Mouse (Mus musculus) testis, postnatal 14 days (tissue): ENCODE measurements at regions not wholly inside any gene's neighbourhood (a gene's known extent, or its start where the extent isn't known, plus 50 kb on each side); places are given as distances from the start of the nearest gene placed in this dataset.

Experiments
- DNase-seq: peaks from one replicate; pipeline ENCODE4 v3.0.0; 2021; ENCODE audit warnings: low spot score

DNA sequence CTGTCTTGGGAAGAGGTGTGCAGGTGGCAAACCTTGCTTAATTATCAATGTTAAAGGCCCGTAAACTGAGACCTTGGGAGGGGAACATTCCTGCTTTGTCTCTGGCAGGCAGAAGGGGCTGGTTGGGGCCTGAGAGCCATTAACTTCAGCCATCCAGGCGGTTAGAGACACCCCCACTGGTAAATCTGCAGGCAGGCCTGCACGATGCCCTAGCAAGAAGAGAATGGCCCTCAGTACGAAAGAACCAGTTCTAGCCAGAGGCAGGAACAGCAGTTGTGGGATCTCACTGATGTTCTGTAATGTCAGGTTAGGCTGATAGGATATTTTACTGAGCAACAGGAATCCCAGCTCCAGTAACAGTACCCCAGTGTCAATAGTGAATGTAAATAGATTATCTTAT, 70.5 kb downstream of the Apip start:
- DNase-seq = no peak

DNA sequence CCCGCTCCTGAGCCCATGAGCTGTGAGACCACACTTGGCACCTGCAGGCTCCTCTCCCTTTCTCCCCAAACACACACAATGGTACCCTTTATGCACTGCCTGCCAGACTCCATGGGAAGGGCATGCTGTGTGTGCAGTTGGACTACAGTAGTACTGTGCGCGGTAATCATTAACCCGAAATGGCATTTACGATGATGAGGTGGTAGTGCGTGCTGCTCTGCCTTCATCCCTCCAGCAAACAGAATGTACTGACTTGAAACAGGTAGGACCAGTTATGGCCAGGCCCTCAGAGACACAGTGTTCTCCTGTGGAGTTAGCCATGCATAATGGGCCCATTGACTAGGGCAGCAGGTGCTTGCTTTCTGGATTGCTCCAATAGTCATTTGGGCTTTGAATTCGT, 70.9 kb downstream of the Apip start:
- peak; percentile 35 for DNase-seq

DNA sequence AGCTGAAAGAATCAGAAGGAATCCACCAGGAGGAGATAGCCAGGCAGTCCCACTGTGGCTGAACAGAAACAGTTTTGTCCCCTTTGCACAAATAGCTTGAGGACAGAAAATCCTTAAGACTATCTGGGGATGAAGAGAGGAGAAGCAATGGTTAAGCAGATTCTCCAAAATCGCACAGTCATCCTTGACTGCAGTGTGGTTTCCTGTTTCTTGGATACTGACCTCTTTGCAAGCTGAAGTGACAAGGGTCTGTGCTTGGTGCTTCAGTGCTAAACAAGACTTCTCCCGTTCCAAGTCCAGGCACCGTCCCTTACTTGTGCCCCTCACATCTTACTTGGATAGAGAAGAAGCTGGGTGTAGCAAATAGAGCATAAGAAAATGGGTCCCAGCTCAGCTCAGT, 71.6 kb downstream of the Apip start:
- no peak for DNase-seq

DNA sequence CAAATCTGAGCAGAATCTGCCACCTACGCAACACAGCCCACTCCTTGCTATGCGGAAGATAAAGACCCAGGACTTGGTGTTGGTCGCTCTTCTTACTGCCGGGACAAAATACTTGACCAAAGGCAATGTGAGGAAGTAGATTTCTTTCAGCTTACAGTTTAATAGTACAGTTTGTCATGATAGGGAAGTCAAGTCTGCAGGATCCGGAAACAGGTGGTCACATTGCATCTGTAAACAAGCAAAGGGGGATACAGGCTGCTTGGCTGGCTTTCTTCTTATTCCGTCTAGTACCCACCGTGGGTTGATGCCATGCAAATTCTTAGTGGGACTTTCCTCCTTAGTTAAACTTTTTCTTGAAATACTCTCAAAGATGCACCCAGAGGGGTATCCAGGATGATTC, 72.7 kb downstream of the Apip start:
- no peak for DNase-seq

DNA sequence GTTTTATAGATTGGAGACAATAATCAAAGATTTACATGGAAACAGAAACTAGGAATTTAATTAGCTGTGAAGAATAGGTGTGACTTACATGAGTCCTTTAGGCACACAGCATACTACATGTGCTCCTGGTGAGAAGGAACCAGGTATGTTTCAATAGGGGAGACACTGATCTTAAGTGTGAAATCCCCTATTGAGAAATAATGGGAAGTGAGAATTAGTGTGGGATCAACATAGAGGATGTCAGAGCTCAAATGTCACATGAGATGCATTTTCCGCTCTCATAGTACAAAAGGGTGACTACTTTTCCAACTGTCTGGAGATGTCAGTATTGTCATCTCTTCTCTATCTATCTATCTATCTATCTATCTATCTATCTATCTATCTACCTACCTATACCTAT, 79.8 kb downstream of the Apip start:
- DNase-seq = no peak

DNA sequence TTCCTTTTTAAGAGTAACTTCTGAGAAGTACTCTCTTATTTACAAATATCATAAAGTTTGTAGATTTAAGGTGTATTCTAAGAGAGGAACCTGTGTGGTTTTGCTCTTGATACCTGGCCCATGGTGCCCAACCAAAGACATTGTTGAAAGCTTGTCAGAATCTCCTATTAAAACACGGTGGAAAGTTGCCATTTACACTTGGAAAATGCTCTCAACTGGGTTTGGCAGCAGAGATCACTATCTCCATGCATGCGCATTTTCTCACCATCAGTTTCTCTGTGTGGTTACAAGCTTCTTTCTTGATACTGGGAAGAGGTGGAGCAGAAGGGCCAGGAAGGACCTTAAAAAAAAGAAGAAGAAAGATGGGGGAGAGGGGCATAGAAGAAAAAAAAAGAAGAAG, 94.3 kb downstream of the Apip start:
- DNase-seq = no peak

DNA sequence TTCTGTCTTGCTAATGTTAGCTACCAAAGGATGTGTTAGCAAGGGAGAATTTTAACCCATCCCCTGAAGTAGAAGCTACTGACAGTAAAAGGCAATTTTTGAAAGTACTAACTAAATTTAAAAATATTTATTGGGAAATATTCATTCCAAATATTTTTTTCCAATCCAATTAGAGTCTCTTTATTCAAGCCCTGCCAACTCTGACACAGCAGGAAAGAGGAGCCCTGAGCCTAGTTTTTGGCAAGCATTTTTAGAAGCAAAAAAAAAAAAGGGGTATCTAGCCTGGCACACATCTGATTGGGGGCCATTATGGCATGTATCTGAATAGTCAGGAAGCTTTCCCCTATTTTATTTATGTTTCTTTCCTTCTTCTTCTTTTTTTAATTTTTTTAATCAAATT, 94.8 kb downstream of the Apip start:
- DNase-seq = no peak

DNA sequence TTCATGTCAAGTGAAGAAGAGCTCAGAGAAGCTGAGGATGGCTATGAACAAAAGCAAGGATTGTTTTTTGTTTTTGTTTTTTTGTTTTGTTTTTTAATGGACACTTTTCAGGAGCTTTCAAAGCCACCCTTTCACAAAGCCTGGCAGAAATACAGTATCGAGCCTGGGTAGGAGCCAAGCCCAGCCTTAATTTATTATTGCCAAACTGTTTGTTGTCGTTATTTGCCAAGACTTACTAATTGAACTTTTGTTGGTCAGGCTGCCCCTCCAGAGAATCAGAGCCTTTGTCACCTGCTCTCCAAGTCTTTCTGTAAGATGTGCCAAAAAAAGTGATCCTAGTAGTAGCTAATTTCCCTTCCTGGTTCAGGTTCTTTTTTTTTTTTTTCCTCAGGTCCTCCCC, 103.9 kb downstream of the Apip start:
- no peak for DNase-seq

DNA sequence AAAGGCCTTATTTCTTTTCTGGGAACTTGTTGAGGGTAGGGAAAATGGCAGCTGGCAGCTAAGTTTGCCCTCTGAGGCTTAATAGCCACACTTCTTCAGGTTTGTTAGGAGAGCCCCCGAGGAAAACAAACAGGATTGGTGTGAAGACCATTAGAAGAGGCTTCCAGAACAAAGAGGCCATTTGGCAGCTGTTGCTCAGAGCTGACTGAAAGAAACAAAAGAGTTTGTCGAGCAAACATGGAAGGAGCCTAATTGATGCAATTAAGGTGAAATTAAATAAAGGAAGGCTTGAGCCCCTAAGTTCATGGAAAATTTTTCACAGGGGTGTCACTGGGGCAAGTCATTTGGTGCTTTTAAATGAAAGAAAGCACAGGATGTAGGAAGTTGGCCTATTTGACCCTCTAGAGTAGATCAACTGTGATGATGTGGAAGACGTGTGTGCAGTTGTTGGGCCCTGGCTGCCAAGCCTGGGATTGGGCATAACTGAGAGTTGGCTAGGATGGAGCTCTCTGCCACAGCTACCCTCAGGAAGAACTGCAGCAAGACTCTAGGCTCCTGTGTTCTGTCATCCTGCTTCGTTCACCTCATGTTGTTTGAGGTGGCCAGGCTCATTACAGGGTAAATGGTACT, 106.9 kb downstream of the Apip start:
- no peak for DNase-seq

DNA sequence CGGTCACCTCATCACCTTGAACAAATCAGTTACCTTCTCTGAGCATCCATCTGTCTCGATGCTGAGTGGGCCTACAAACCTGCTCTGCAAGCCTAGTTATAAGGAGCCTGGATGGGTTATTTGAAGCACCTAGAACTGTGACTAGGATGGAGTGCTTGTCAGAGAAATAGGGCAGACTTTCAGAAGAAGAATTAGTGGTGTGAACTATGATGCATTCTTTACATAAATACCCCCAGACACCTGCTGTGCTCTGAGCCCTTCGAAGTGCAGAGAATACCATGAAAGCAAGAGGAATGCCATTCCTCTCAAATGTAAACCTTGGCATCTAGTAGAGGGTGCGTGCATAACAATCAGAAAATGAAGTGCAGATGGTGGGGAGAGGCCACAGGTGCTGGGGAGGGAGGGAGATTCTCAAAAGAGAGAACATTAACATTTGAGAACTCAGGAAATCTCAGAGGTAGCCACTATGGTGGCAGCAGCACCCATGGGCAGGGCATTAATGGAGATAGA, 113.3 kb downstream of the Apip start:
- DNase-seq = no peak

DNA sequence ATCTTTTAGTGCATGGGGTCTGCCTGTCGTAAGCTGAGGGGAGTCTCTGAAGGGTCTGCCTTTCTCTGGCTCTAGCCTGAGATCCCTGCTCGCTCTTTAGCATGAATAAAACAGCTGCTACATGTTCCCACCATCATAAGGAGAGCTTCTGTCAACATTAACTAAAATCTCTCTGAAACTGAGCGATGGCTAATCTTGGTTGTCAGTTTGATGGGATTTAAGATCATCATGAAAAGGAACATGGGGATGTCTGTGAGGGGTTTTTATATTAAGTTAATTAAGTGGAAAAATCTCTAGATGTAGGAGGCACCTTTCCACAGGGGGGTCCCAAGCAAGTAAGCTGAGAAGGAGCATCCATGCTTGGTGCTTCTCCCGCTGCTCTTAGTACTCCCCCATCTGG, 110.5 kb downstream of the Ehf start:
- DNase-seq = no peak

DNA sequence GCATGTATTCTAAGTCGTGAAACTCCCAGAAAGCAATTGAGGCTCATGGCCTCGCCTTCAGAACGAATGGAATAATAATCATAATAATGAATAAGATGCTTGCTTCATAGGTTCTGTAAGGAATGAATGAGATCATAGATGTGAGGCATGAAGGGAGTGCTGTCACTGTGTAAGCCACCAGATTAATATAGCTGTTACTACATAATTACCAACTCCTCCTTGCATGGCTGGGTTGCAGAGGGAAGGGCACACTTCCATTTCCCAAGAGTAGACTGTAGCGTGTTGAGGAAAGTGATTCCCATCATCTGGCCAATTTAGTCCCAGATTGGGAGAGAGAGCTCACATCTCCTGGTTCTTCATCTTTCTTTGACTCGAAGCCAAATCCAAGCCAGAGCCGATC, 102.8 kb downstream of the Ehf start:
- no peak for DNase-seq

DNA sequence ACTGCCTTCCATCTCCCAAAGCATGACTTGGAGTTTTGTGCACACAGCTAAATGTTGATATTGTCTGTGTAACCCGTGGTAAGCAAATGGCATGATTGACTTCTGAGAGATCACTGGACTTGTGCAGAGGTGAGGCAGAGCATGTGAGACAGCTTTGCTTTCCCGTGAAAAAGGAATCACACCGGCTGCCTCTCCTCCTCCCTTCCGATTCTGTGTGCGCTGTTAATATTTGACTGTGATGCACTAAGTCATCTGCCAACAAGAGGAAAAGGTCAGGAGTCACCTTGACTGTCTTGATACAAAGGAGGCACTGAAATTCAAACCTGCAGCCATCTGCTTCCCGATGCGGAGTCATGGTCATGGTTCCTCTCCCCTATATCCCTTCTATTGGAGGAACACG, 98.0 kb downstream of the Ehf start:
- DNase-seq = no peak

DNA sequence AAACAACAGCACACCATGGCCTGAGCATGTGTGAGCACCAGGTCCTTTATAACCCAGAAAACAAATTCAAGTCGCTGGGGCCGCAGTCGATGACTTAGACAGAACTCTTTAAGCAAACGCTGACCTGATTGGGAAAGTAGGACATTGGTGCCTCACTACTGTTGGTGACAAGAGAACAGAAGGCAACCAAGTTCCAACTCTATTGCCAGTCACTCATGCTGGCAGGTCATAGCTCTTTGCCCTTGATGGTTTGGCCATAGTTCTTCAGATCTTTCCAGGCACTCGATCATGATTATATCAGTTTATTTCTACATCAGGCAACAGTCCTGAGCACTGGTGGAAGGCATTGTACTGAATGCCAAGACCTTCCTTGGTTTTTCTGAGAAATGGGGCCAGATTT, 94.7 kb downstream of the Ehf start:
- no peak for DNase-seq

DNA sequence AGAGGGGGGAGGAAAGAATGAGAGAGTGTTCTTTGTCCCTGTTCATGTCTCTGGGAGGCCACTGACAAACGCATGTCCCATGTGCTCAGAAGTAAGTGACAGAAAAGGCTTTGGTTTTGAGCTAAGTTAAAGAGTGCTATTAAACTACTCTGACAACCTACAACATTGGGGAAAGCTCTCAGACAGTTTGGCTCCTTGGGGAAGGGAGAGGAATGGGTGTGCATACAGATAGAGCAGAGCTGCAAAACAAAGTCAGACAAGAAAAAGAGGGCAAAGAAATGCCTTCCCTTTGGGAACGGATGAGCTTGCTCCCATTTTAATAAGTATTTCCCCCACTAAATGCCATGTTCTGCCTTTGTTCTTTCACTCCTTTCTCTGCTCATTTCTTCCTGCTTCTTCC, 94.0 kb downstream of the Ehf start:
- no peak for DNase-seq

DNA sequence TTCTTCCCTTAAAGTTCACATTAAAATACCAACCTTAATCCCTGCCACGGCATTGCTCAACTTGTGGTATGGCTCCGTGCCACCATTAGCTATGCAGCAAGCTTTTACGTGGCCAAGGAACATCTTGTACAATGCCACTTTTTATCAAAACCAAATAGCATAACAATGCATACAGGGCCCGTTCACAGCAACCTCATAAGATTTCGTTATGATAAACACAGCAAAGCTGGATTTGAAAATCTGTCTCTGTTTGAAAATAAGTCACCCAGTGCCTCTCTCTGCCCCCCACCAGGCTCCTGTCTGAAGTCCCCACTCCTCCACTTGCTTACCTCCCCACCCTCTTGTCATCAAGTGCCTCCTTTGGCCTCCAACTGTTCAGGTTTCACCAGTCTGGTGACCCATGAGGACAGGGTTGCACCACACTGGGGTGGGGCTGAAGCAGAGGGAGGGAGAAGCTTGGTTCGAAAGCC, 93.5 kb downstream of the Ehf start:
- peak; percentile 4 for DNase-seq

DNA sequence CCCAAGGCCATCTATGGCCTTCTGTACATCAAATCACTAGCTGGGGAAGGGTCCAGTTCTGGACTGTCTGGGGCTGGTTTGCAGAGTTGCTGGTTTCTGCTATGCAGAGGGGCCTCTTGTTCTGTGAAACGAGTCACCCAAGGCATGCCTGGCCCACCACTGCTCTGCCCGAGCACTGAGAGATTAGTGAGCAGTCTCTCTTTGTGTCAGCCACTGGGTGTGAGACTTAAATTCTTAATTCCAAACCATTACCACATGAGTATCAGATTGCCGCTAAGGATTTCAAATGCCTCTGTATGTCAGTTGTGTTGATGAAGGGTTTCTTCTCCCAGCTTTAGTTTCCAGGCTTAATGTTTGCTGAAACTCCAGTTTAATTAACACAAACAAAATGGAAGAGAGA, 91.9 kb downstream of the Ehf start:
- DNase-seq = no peak
